Mouse (Mus musculus) spleen, adult 2 months (tissue): ENCODE data around the gene Trabd2b.

Experiments used
- CTCF ChIP-seq: fragments of 200-500 bp; IDR thresholded peaks from 2 replicates; pipeline ENCODE4 v1.5.1; 2011; ENCODE audit warnings: mild to moderate bottlenecking, inconsistent platforms; ENCODE audit not compliant: insufficient read depth, insufficient read length, insufficient replicate concordance; ENCODE audit errors: extremely low read depth
- POLR2A ChIP-seq: fragments of 200-500 bp; IDR thresholded peaks from 2 replicates; pipeline ENCODE4 v1.6.1; 2011; ENCODE audit warnings: low read depth, low read length, inconsistent platforms

DNA sequence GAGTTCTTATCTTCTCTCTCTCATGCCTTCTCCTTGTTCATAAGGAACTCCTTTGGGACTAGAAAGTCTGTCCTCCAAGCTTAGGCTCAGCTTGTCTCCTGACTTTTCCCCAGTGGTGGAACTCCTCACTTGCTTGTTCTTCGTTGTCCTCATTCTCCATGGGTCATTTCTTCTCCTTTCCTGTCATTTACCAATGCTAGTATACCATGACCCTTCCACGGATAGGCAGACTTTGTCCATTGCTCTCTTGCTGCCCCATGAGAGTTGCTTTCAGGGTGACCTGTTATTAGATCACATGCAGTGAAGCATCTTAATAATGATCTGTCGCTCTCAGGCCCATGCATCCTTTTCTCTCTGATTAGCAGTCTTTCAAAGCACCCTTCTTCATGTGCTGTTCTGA is 46.6 kb downstream of the Trabd2b start:
- TF ChIP-seq CTCF (no peak), POLR2A (no peak)
